8 mouse cellular contexts compared by ENCODE assay signal in genomic region chr10:81321436-81321835, GRCm38 (mm10). TPM values are rescaled to one million over a fixed set of nuclear protein-coding genes. Genes with fewer than 3 reads are reported as not detected.
DNase-seq lines count a peak whose midpoint lies in the region; ATAC-seq and TF ChIP-seq lines count a peak whose summit lies in the region.

No protein-coding gene starts in this region.

- no peaks in the 10 kb centered on the region for H3K27me3 ChIP-seq in heart, embryonic 15.5 days
- H3K27me3 ChIP-seq in G1E (ENCODE audit: insufficient read depth, low read length): no peaks in the 10 kb centered on the region; the same call in 1 of the 2 replicates
- H3K27me3 ChIP-seq in forebrain, embryonic 15.5 days: no peaks in the 10 kb centered on the region
- no peaks in the 10 kb centered on the region for H3K27me3 ChIP-seq in liver, postnatal 0 days (ENCODE audit: insufficient read depth, low read length)

- no peak for TF ChIP-seq CTCF in G1E (IDR thresholded peaks at IDR 0.05; ENCODE audit: low read depth, low read length)
- no peak for TF ChIP-seq CTCF in liver, postnatal 0 days (IDR thresholded peaks at IDR 0.05; ENCODE audit: low read depth)

- peaks cover 44% of the 10 kb centered on the region for H3K36me3 ChIP-seq in heart, embryonic 15.5 days
- peaks cover 76% of the 10 kb centered on the region for H3K36me3 ChIP-seq in G1E (replicated peaks)
- peaks cover 51% of the 10 kb centered on the region for H3K36me3 ChIP-seq in forebrain, embryonic 15.5 days
- H3K36me3 ChIP-seq in liver, postnatal 0 days (replicated peaks; ENCODE audit: insufficient read depth, low read length): peaks cover 39% of the 10 kb centered on the region

- peak overlapping the region; percentile 91 for H3K27ac ChIP-seq in heart, embryonic 15.5 days
- H3K27ac ChIP-seq in forebrain, embryonic 15.5 days (replicated peaks): peak overlapping the region; percentile 94
- H3K27ac ChIP-seq in liver, postnatal 0 days (ENCODE audit: low read depth): peak overlapping the region; percentile 79

- ATAC-seq in heart, embryonic 15.5 days (replicated peaks; ENCODE audit: insufficient number of reproducible peaks, insufficient read depth, low FRiP score, low read depth): no peak
- no peak for ATAC-seq in G1E (ENCODE audit: extremely low read depth, insufficient number of reproducible peaks, low FRiP score, poor library complexity, severe bottlenecking)
- ATAC-seq in forebrain, embryonic 15.5 days (replicated peaks): 0 out of 2 replicates have a peak, but pooled peaks have one; percentile 1
- 0 out of 2 replicates have a peak, but pooled peaks have one; percentile 0 for ATAC-seq in liver, postnatal 0 days

- peak overlapping the region; percentile 85 for H3K9ac ChIP-seq in heart, embryonic 15.5 days
- H3K9ac ChIP-seq in forebrain, embryonic 15.5 days (replicated peaks): peak overlapping the region; percentile 74
- peak overlapping the region; percentile 90 for H3K9ac ChIP-seq in liver, postnatal 0 days (replicated peaks)

- intact Hi-C loops in heart, postnatal 25 days (cut with DNase I): loop anchor here (2.0 kb wide), 1 partner anchor 29 kb away; the partner anchor contains the start of gene Pip5k1c

- H3K4me1 ChIP-seq in heart, embryonic 15.5 days (replicated peaks): peaks cover 48% of the 10 kb centered on the region
- H3K4me1 ChIP-seq in G1E (ENCODE audit: insufficient read depth, low read depth, low read length): peaks cover 77% of the 10 kb centered on the region
- H3K4me1 ChIP-seq in forebrain, embryonic 15.5 days: peaks cover 28% of the 10 kb centered on the region
- H3K4me1 ChIP-seq in liver, postnatal 0 days (ENCODE audit: insufficient read depth): peaks cover 39% of the 10 kb centered on the region

- no peak for DNase-seq in heart, postnatal 25 days (ENCODE audit: low spot score)
- DNase-seq in G1E (ENCODE audit: low spot score): peak; percentile 37
- no peak for DNase-seq in liver, postnatal 0 days
- DNase-seq in T-cell, adult 2 months (ENCODE audit: low spot score): no peak
- no peak for DNase-seq in cerebellum, postnatal 14 days
- no peak for DNase-seq in thymus, postnatal 0 days (ENCODE audit: low spot score)

- peak overlapping the region; percentile 80 for H3K4me3 ChIP-seq in heart, embryonic 15.5 days
- H3K4me3 ChIP-seq in G1E (ENCODE audit: low read depth, low read length): peak overlapping the region; percentile 98
- peak overlapping the region; percentile 72 for H3K4me3 ChIP-seq in forebrain, embryonic 15.5 days
- H3K4me3 ChIP-seq in liver, postnatal 0 days (ENCODE audit: low read depth, low read length): peak overlapping the region; percentile 75

- 3% methylated on average over 20 of the region's 20 CpGs for WGBS in heart, embryonic 15.5 days
- WGBS in forebrain, embryonic 15.5 days: 4% methylated on average over 20 of the region's 20 CpGs
- 2% methylated on average over 20 of the region's 20 CpGs for WGBS in liver, postnatal 0 days (ENCODE audit: insufficient replicate concordance)

- TF ChIP-seq EP300 in liver, postnatal 0 days (IDR thresholded peaks at IDR 0.05; ENCODE audit: low read depth): no peak

- peak overlapping the region; percentile 66 for H3K4me2 ChIP-seq in heart, embryonic 15.5 days
- H3K4me2 ChIP-seq in forebrain, embryonic 15.5 days (replicated peaks): peak overlapping the region; percentile 80
- peak overlapping the region; percentile 88 for H3K4me2 ChIP-seq in liver, postnatal 0 days (ENCODE audit: low read depth, low read length)

- H3K9me3 ChIP-seq in heart, embryonic 15.5 days (replicated peaks): no peaks in the 10 kb centered on the region
- H3K9me3 ChIP-seq in G1E (replicated peaks): no peaks in the 10 kb centered on the region
- H3K9me3 ChIP-seq in forebrain, embryonic 15.5 days: no peaks in the 10 kb centered on the region
- H3K9me3 ChIP-seq in liver, postnatal 0 days (ENCODE audit: low read length): no peaks in the 10 kb centered on the region

RNA-seq across cellular contexts. Expression of gene Cactin, which starts 0.5 kb away (rescaled TPM):
- polyA plus RNA-seq in heart, embryonic 15.5 days (2015; fragmentation: Nextera tagmentation; extraction: Ambion mirVana): 23.5 and 34.1 TPM in 2 replicates
- total RNA-seq in heart, postnatal 25 days (2021): 10 to 100 TPM; 13.5 to 16.6 TPM
- total RNA-seq in G1E (2014; fragmentation: Nextera tagmentation): 9.0 and 11.4 TPM in 2 replicates
- 23.5 and 23.9 TPM in 2 replicates for total RNA-seq in G1E (2017)
- 77.9 and 80.5 TPM in 2 replicates for polyA plus RNA-seq in G1E (2012)
- polyA plus RNA-seq in forebrain, embryonic 15.5 days (2015; fragmentation: Nextera tagmentation; extraction: Ambion mirVana): 40.7 and 42.4 TPM in 2 replicates
- 12.4 and 12.9 TPM in 2 replicates for polyA plus RNA-seq in liver, postnatal 0 days (2015; fragmentation: Nextera tagmentation; extraction: Ambion mirVana)
- polyA plus RNA-seq in thymus, postnatal 0 days (2015; fragmentation: Nextera tagmentation; extraction: Ambion mirVana): 41.3 and 45.8 TPM in 2 replicates

RNA-seq across cellular contexts. Expression of gene Tbxa2r, which starts 7.1 kb away (rescaled TPM):
- polyA plus RNA-seq in heart, embryonic 15.5 days (2015; fragmentation: Nextera tagmentation; extraction: Ambion mirVana): 11.3 and 17.9 TPM in 2 replicates
- 1 to 10 TPM; 4.8 to 5.7 TPM for total RNA-seq in heart, postnatal 25 days (2021)
- total RNA-seq in G1E (2014; fragmentation: Nextera tagmentation) (not detected in 2 replicates), G1E (2017) (0.06 TPM in 1 of 2 replicates, not detected in the other)
- 0.06 TPM in 1 of 2 replicates, not detected in the other for polyA plus RNA-seq in G1E (2012)
- 3.1 and 4.3 TPM in 2 replicates for polyA plus RNA-seq in forebrain, embryonic 15.5 days (2015; fragmentation: Nextera tagmentation; extraction: Ambion mirVana)
- polyA plus RNA-seq in liver, postnatal 0 days (2015; fragmentation: Nextera tagmentation; extraction: Ambion mirVana): 5.2 and 5.4 TPM in 2 replicates
- polyA plus RNA-seq in thymus, postnatal 0 days (2015; fragmentation: Nextera tagmentation; extraction: Ambion mirVana): 97.5 and 103 TPM in 2 replicates

RNA-seq across cellular contexts. Expression of gene Gipc3, which starts 21.6 kb away (rescaled TPM):
- 0.04 TPM in 1 of 2 replicates, not detected in the other for polyA plus RNA-seq in heart, embryonic 15.5 days (2015; fragmentation: Nextera tagmentation; extraction: Ambion mirVana)
- total RNA-seq in heart, postnatal 25 days (2021): 1 to 10 TPM; 4.8 to 5.4 TPM
- total RNA-seq in G1E (2014; fragmentation: Nextera tagmentation) (not detected in 2 replicates), G1E (2017) (0.11 TPM in 1 of 2 replicates, not detected in the other)
- polyA plus RNA-seq in G1E (2012): not detected in 2 replicates
- not detected in 2 replicates for polyA plus RNA-seq in forebrain, embryonic 15.5 days (2015; fragmentation: Nextera tagmentation; extraction: Ambion mirVana)
- 0.02 and 0.08 TPM in 2 replicates for polyA plus RNA-seq in liver, postnatal 0 days (2015; fragmentation: Nextera tagmentation; extraction: Ambion mirVana)
- polyA plus RNA-seq in thymus, postnatal 0 days (2015; fragmentation: Nextera tagmentation; extraction: Ambion mirVana): 0.14 and 0.16 TPM in 2 replicates

RNA-seq across cellular contexts. Expression of gene Pip5k1c, which starts 28.7 kb away (rescaled TPM):
- polyA plus RNA-seq in heart, embryonic 15.5 days (2015; fragmentation: Nextera tagmentation; extraction: Ambion mirVana): 26.2 and 38.2 TPM in 2 replicates
- 10 to 100 TPM; 30.0 to 33.7 TPM for total RNA-seq in heart, postnatal 25 days (2021)
- total RNA-seq in G1E (2014; fragmentation: Nextera tagmentation): 58.0 and 62.2 TPM in 2 replicates
- 58.8 and 66.6 TPM in 2 replicates for total RNA-seq in G1E (2017)
- polyA plus RNA-seq in G1E (2012): 266 and 331 TPM in 2 replicates
- polyA plus RNA-seq in forebrain, embryonic 15.5 days (2015; fragmentation: Nextera tagmentation; extraction: Ambion mirVana): 123 and 127 TPM in 2 replicates
- polyA plus RNA-seq in liver, postnatal 0 days (2015; fragmentation: Nextera tagmentation; extraction: Ambion mirVana): 8.8 and 9.7 TPM in 2 replicates
- 36.9 and 38.6 TPM in 2 replicates for polyA plus RNA-seq in thymus, postnatal 0 days (2015; fragmentation: Nextera tagmentation; extraction: Ambion mirVana)

RNA-seq across cellular contexts. Expression of gene Hmg20b, which starts 28.8 kb away (rescaled TPM):
- 82.8 and 83.4 TPM in 2 replicates for polyA plus RNA-seq in heart, embryonic 15.5 days (2015; fragmentation: Nextera tagmentation; extraction: Ambion mirVana)
- total RNA-seq in heart, postnatal 25 days (2021): 10 to 100 TPM; 68.7 to 70.2 TPM
- 36.7 and 39.2 TPM in 2 replicates for total RNA-seq in G1E (2014; fragmentation: Nextera tagmentation)
- 12.0 and 21.9 TPM in 2 replicates for total RNA-seq in G1E (2017)
- polyA plus RNA-seq in G1E (2012): 142 and 193 TPM in 2 replicates
- 41.4 and 43.3 TPM in 2 replicates for polyA plus RNA-seq in forebrain, embryonic 15.5 days (2015; fragmentation: Nextera tagmentation; extraction: Ambion mirVana)
- polyA plus RNA-seq in liver, postnatal 0 days (2015; fragmentation: Nextera tagmentation; extraction: Ambion mirVana): 26.4 and 27.1 TPM in 2 replicates
- 88.5 and 100 TPM in 2 replicates for polyA plus RNA-seq in thymus, postnatal 0 days (2015; fragmentation: Nextera tagmentation; extraction: Ambion mirVana)

Comparison
In these comparisons a context has a peak if more than half of its experiments do, and no peak if none do; other contexts are left out.
1. ATAC-seq: peak in forebrain, embryonic 15.5 days (single experiment) and liver, postnatal 0 days (single experiment); none in heart, embryonic 15.5 days (single experiment) and G1E (single experiment).
2. Peak in every context shown above with its lines, with median percentiles within 50 percentile points of each other: H3K27ac ChIP-seq, H3K4me2 ChIP-seq, H3K4me3 ChIP-seq and H3K9ac ChIP-seq.